Mouse (Mus musculus): ENCODE data around the gene Srd5a2.
"Not testable (repeated sequence)": the region's sequence is repeated elsewhere in the genome, so short reads cannot be mapped to it uniquely, and the experiment has no call there.

Srd5a2 gene

GRCm38 (mm10) chr17:74047210-74048082 lies at the start of gene Srd5a2:
Srd5a2 (minus strand) TSS chr17:74047916.
- DNase-seq (ENCODE audit: low spot score) = no peak

GRCm38 (mm10) chr17:74088886-74089678 lies 41.4 kb upstream of the Srd5a2 start:
- peak; percentile 22 for DNase-seq (ENCODE audit: low spot score)

GRCm38 (mm10) chr17:74088016-74088415 lies 40.3 kb upstream of the Srd5a2 start:
- DNase-seq (ENCODE audit: low spot score) = no peak

DNA sequence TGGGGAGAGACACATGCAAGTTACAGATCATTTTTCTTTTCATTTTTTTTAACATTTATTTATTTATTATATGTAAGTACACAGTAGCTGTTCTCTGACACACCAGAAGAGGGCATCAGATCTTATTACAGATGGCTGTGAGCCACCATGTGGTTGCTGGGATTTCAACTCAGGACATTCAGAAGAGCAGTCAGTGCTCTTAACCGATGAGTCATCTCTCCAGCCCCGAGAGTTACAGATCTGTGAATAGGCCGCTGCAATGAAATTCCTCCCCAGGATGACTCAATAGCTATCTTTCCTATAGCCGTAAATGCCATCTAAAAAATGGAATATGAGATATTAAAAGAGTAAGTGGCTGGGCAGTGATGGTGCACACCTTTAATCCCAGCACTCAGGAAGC lies 35.7 kb upstream of the Srd5a2 start:
- no peak for DNase-seq (ENCODE audit: low spot score)

- DNase-seq (ENCODE audit: low spot score) = no peak
Observed at GRCm38 (mm10) chr17:74080076-74080615, 32.4 kb upstream of the Srd5a2 start.

GRCm38 (mm10) chr17:74078776-74079495 lies 31.2 kb upstream of the Srd5a2 start:
- no peak for DNase-seq (ENCODE audit: low spot score)

DNA sequence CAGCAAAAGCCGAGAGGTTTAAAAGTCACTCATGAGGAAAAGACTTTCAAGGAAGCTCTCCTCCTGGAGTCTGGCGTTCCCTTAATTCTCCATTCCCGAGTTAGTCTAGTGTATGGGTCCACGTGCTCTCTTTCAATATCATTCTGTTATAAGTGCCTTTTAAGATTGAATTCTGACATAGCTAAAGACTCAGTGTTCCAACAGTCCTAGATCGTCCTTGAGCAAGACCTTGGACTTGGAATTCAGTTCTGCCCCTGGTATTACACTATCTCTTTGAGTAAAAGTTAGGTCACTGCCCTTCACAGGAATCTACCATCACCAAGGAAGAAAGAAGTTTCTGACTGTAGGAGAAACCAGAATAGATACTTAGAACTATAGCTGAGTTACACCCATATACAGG lies 25.4 kb upstream of the Srd5a2 start:
- not testable (repeated sequence) for DNase-seq (ENCODE audit: low spot score)

DNA sequence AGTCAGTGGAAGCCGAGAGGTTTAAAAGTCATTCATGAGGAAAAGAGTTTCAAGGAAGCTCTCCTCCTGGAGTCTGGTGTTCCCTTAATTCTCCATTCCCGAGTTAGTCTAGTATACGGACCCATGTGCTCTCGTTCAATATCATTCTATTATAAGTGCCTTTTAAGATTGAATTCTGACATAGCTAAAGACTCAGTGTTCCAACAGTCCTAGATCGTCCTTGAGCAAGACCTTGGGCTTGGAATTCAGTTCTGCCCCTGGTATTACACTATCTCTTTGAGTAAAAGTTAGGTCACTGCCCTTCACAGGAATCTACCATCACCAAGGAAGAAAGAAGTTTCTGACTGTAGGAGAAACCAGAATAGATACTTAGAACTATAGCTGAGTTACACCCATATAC lies 15.0 kb upstream of the Srd5a2 start:
- not testable (repeated sequence) for DNase-seq (ENCODE audit: low spot score)

GRCm38 (mm10) chr17:74048229-74048816 lies 607 bp upstream of the Srd5a2 start:
- DNase-seq (ENCODE audit: low spot score) = no peak

DNA sequence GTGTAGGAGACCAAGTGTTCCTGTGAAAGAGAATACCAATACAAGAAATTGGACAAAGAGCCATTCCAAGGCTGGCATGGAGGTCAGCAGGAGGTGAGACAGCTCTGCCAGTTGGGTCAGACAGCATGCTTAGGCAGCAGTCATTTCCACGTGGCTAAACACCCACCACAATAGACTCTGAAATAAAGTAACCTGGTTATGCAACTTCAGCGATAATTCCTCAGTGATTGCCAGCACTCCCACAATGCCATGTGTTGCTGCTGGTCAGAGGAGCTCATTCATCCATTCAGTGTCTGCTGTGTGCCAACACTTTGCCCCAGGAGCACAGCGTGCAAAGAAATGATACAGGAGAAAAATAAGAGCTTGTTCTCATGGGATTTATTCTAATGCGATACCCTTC lies 4.0 kb downstream of the Srd5a2 start:
- no peak for DNase-seq (ENCODE audit: low spot score)

GRCm38 (mm10) chr17:74020526-74021203 lies 27.1 kb downstream of the Srd5a2 start:
- peak; percentile 79 for DNase-seq (ENCODE audit: low spot score)

GRCm38 (mm10) chr17:74018281-74018680 lies 29.4 kb downstream of the Srd5a2 start:
- no peak for DNase-seq (ENCODE audit: low spot score)

DNA sequence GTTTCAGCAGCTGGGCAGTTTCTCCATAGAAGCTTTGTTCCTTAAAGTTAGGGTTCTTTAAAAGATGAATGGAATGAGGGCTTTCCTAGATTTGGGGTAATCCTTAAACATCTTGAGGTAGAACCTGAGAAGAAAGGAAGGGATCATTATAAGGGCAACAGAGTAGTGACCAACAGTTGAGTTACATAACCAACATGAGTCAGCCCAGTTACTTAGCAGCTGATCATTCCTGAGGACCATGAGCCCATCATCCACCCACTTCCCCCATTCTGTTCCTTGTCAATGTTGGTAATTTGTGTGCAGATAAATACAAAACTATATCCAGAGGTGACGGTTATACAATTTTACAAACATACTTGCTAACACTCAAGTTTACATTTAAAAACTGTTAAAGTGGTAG lies 30.1 kb downstream of the Srd5a2 start:
- no peak for DNase-seq (ENCODE audit: low spot score)

GRCm38 (mm10) chr17:74015128-74015527 lies 32.6 kb downstream of the Srd5a2 start:
- DNase-seq (ENCODE audit: low spot score) = no peak

- DNase-seq (ENCODE audit: low spot score) = no peak
Observed at GRCm38 (mm10) chr17:74008680-74009079, 39.0 kb downstream of the Srd5a2 start.

GRCm38 (mm10) chr17:74007001-74007400 lies 40.7 kb downstream of the Srd5a2 start:
- no peak for DNase-seq (ENCODE audit: low spot score)

DNA sequence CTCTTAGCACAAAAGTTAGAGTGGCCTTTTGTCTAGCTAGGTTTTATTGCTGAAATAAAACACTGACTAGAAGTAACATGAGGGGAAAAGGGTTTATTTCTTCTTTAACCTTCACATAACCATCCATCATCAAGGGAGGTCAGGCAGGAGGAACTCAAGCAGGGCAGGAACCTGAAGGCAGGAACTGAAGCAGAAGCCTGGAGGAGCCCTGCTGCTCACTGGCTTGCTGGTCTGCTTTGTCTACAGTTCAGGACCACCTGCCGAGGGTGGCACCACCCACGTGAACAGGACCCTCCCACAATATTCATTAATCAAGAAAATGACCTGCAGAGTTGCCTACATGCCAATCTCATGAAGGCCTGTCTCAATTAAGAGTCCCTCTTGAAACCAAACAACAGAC lies 45.3 kb downstream of the Srd5a2 start:
- DNase-seq (ENCODE audit: low spot score) = no peak

- DNase-seq (ENCODE audit: low spot score) = no peak
Observed at GRCm38 (mm10) chr17:73995907-73996645, 51.6 kb downstream of the Srd5a2 start.

- no peak for DNase-seq (ENCODE audit: low spot score)
Observed at GRCm38 (mm10) chr17:73991264-73991663, 56.5 kb downstream of the Srd5a2 start.

DNA sequence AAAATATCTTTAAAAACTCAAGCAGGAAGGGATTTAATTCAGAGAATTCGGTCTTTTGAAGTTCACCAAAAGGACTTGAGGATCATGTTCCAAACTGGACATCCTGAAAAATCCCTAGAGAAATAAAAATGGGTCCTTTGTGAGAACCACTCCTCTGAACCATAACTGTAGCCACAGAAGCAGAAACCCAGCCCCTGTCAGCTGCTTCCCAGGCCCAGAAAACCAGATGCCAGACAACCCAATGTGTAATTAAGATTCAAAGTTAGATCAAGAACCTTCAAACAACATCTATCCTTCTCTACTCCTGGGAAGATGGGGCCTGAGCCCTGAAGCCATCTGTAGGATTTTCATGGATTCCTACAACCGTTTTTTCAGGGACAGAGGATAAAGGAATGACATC lies 61.1 kb downstream of the Srd5a2 start:
- no peak for DNase-seq (ENCODE audit: low spot score)
